Mouse (Mus musculus) neural tube, embryonic 11.5 days (tissue): ENCODE results near the gene Fuk. TPM values are rescaled to one million over a fixed set of nuclear protein-coding genes. Genes with fewer than 3 reads are reported as not detected.

Experiments
- ATAC-seq: fragments of 200-750 bp; cut with Nextera tagmentation; 2 replicates; pipeline ENCODE4 v1.8.0; 2017; ENCODE audit warnings: moderate number of reproducible peaks, mild to moderate bottlenecking, moderate TSS enrichment, moderate library complexity; ENCODE audit not compliant: insufficient read depth, low FRiP score, low TSS enrichment
- DNase-seq: peaks from one replicate; pipeline ENCODE4 v3.0.0-alpha.2; 2015; ENCODE audit warnings: low spot score
- H3K27ac ChIP-seq: fragments of 300-500 bp; sonication (generic); 2 replicates; pipeline ENCODE4 v1.5.1; 2014; ENCODE audit warnings: low read depth, mild to moderate bottlenecking, low read length
- H3K27me3 ChIP-seq: fragments of 300-500 bp; sonication (generic); 2 replicates; pipeline ENCODE4 v1.6.1; 2014; ENCODE audit warnings: mild to moderate bottlenecking, low read length, mixed read lengths; ENCODE audit not compliant: control insufficient read depth, insufficient read depth
- H3K36me3 ChIP-seq: fragments of 300-500 bp; sonication (generic); 2 replicates; pipeline ENCODE4 v1.6.1; 2014; ENCODE audit warnings: mild to moderate bottlenecking, low read length, moderate library complexity, mixed read lengths; ENCODE audit not compliant: control insufficient read depth, insufficient read depth
- H3K4me1 ChIP-seq: fragments of 300-500 bp; sonication (generic); 2 replicates; pipeline ENCODE4 v1.6.1; 2014; ENCODE audit warnings: low read length, mixed read lengths; ENCODE audit not compliant: control insufficient read depth, insufficient read depth
- H3K4me2 ChIP-seq: fragments of 300-500 bp; sonication (generic); 2 replicates; pipeline ENCODE4 v1.6.1; 2014; ENCODE audit warnings: low read depth, mild to moderate bottlenecking, moderate library complexity
- H3K4me3 ChIP-seq: fragments of 300-500 bp; sonication (generic); 2 replicates; pipeline ENCODE4 v1.5.1; 2014; ENCODE audit warnings: low read depth, low read length
- H3K9ac ChIP-seq: fragments of 300-500 bp; sonication (generic); 2 replicates; pipeline ENCODE4 v1.6.1; 2014; ENCODE audit warnings: mild to moderate bottlenecking, low read length
- H3K9me3 ChIP-seq: fragments of 300-500 bp; sonication (generic); 2 replicates; pipeline ENCODE4 v1.6.1; 2016; ENCODE audit warnings: low read length; ENCODE audit not compliant: control insufficient read depth
- WGBS: fragments of 180-500 bp; shearing (Covaris S2); extraction: QIAGEN DNeasy Blood & Tissue Kit; methylation state at CpG from one replicate; pipeline ENCODE4 v1.1.7; 2014; 5-methylcytosine and 5-hydroxymethylcytosine counted together
- polyA plus RNA-seq: library from polyadenylated mRNA; unstranded; fragments of >200 nt; fragmentation: Nextera tagmentation; extraction: Ambion mirVana; gene quantifications from 2 replicates; pipeline ENCODE4 v1.2.1, GENCODE M21; 2014

The Fuk gene
- polyA plus RNA-seq, 1 experiment from 2014 or later, result 6.4 TPM

DNA sequence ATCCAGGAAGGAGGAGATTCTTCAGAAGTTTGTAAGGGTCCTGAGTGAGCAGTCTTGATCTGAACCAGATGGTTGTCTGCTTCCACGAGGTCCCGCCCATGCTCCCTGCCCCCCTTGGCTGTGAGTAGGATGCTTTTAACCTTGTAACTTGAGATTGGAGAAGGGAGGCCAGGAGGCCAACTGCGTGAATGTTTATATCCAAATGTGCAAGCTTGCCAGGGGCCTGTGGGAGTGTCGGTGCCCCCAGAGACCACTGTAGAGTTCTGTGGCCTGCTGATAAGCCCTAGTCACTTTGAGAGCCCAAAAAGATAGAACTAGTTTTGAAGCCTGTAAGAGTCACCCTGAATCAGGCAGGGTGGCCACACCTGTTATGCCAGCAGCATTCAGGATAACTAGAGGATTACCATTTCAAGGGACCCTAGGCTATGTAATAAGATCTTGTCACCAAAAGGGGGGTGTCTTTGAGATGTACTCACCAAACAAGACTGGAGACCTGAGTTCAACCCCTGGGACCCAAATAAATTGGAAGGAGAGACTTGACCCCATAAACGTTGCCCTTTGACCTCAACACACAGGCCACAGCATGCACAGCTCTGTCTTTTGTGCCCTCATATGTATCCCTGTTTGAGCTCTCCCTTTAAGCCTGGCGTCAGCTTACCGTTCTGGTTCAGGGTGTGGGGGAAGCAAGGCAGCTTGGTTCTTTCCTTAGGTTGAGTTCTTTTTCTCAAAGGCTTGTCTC lies 19.4 kb upstream of the Fuk start:
- peak overlapping the region; percentile 29; the same call in 1 of the 2 replicates for H3K27ac ChIP-seq
- peak overlapping the region; percentile 82 for H3K4me3 ChIP-seq
- peak overlapping the region; percentile 86 for H3K4me2 ChIP-seq
- peak overlapping the region; percentile 11; the same call in 1 of the 2 replicates for H3K9ac ChIP-seq
- peaks cover 15% of the 10 kb centered on the region for H3K4me1 ChIP-seq
- 23% methylated on average over 7 of the region's 7 CpGs for WGBS
- H3K9me3 ChIP-seq, result no peaks in the 10 kb centered on the region
- ATAC-seq (no peak), DNase-seq (peak; percentile 42)
- H3K27me3 ChIP-seq, result no peaks in the 10 kb centered on the region
- no peaks in the 10 kb centered on the region for H3K36me3 ChIP-seq

DNA sequence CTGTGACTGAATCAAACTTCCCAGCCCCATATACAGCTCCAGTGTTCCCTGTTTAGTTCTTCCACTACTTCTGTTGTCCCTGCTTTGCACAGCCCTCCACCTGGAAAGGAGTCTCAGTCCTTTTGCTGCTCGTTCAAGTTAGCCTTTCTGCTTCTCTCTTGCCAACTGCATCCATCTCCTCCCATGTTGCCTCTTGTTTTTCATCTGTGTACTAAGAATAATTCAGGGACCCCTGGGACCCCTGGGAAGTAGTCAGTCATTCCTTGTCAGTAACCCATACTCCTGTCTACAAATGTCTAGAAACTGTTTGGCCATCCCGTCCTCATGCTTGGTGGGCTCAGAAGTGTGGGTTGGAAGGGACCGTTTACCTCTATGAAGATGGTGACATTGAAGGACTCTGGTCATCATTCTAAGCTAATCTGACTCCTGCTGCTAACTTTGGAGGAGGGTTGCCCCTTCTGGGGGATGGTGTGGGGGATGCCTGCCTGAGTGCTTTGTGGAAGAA lies 18.5 kb upstream of the Fuk start:
- ATAC-seq (no peak), DNase-seq (no peak)
- Histone ChIP-seq H3K36me3 (no peaks in the 10 kb centered on the region), H3K9ac (peak overlapping the region; percentile 88), H3K9me3 (no peaks in the 10 kb centered on the region), H3K4me2 (peak overlapping the region; percentile 86), H3K27me3 (no peaks in the 10 kb centered on the region), H3K4me1 (peaks cover 15% of the 10 kb centered on the region), H3K4me3 (peak overlapping the region; percentile 82), H3K27ac (no peak overlapping the region; the same call in 1 of the 2 replicates)
- WGBS, result 26% methylated on average over 3 of the region's 3 CpGs

DNA sequence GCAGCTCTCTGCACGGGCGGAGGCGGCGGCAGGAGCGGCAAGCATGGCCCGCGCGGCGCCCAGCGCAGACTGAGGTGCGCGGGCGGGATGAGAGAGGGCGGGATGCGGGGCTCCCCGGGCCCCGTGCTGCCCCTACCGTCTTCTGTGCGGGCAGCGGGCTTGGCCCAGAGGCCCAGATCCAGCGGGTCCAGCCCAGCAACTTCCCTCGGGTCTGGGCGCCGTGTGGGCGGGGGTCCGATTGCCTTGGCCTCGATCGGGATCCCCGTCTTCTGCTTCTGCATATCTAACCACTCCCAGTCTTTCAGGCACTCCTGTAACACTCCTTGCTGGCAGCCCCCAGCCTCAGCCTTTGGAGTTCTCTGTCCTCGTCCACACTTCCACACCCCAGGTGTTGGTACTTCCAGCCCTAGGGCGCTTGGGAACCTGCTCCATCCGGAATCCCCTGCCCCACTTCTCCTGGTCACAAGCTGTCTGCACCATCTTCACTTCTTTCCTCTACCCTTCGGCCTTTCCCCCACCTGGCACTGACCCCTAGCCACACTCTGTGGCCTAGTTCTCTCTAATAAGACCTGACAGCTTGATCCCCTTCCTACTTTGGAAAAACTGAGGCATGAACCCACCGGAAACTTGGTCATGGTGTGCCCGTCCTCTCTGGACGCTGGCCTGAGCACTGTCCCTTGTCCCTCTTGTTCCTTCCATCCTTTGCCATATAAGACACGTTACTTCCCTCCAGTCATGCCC lies 17.9 kb upstream of the Fuk start:
- peak; percentile 66 for ATAC-seq
- Histone ChIP-seq H3K9ac (peak overlapping the region; percentile 88), H3K4me3 (peak overlapping the region; percentile 82), H3K4me1 (peaks cover 15% of the 10 kb centered on the region), H3K27ac (peak overlapping the region; percentile 77; the same call in 1 of the 2 replicates), H3K27me3 (no peaks in the 10 kb centered on the region), H3K9me3 (no peaks in the 10 kb centered on the region), H3K36me3 (no peaks in the 10 kb centered on the region), H3K4me2 (peak overlapping the region; percentile 86)
- WGBS, result under 1% methylated on average over 33 of the region's 37 CpGs
- no peak for DNase-seq

DNA sequence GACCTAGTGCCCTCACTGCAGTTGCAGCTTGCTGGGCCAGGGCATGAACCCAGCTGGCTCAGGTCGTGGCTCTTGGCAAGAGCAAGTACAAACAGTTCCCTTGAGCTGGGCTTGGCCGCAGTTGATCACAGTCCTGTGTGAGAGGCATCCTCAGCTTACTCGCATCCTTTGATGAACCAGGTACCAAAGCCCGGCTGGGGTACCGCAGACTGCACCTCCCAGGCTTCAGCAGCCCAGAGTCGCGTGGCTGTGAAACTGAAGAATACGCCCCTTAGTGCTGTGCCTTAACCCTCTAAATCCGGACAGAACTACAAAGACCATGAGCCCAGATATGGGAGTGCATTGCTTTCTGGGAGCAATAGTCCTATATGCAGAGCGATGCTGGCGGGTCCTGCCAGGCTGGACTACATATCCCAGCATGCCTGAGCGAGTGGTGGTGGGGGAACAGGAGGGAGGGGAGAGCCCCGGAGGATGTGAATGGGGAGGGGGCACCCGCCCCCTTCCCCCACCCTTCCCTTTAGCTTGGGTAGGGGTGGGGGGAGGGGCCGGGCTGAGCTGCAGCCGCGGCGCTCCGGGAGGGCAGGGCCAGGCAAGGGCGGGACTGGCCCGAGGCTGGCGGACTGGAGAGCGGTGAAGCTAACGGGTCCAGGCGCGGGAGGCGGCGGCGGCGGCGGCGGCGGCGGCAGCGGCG lies 17.2 kb upstream of the Fuk start, which contains the start of gene St3gal2:
Gene St3gal2, plus strand, starts transcription at position 582 of the 691 bp plus-strand sequence.
- peak; percentile 94 for DNase-seq
- no peaks in the 10 kb centered on the region for H3K27me3 ChIP-seq
- under 1% methylated on average over 13 of the region's 36 CpGs for WGBS
- peak within 1 kb of the TSS; percentile 88 for H3K9ac ChIP-seq
- H3K4me3 ChIP-seq, result peak within 1 kb of the TSS; percentile 82
- peak; percentile 98 for ATAC-seq
- peak within 1 kb of the TSS; percentile 86 for H3K4me2 ChIP-seq
- no peaks in the 10 kb centered on the region for H3K9me3 ChIP-seq
- peaks cover 15% of the 10 kb centered on the region for H3K4me1 ChIP-seq
- no peaks in the 10 kb centered on the region for H3K36me3 ChIP-seq
- H3K27ac ChIP-seq, result peak within 1 kb of the TSS; percentile 80

DNA sequence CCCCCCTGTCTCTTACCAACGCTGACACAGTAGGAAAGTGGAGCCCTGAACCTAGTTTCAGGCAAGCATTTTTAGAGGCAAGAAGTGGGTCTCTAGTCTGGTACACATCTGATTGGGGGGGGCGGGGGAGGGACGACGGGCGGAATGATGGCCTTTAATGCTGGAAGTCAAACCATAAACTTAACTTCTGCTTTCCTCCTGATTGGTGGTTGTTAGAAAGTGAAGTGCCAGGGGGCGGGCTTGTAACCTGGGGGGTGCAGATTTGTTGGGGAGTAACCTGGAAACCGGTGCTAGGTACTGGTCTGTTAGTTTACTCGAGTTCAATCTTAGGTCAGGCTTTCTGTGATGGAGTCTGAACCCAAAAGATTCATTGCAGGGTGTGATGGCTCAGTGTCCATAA lies 16.2 kb upstream of the Fuk start:
- Histone ChIP-seq H3K27me3 (no peaks in the 10 kb centered on the region), H3K36me3 (no peaks in the 10 kb centered on the region), H3K9me3 (no peaks in the 10 kb centered on the region), H3K4me2 (no peak overlapping the region), H3K27ac (0 out of 2 replicates have a peak overlapping the region, but pooled peaks have one; percentile 34), H3K4me3 (no peak overlapping the region), H3K4me1 (peaks cover 15% of the 10 kb centered on the region), H3K9ac (no peak overlapping the region)
- DNase-seq (no peak), ATAC-seq (no peak)
- WGBS, result 30% methylated on average over 8 of the region's 8 CpGs

DNA sequence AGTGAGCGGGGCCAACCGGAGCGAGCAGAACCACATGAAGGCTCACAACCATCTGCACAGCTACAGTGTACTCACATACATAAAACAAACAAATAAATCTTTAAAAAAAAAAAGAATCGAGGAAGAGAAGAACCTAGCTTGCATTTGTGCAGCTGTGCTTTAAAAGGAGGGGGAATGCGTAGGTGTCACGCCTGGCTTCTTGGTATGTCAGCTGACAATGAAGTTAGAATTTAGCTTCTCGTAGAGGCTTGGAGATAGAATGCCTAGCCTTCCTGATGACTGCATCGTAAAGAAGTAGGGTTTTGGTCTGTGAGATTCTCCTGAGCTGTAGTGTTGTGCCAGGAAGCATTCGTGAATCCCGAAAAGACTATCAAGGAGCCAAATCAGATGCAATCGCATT lies 15.7 kb upstream of the Fuk start:
- ATAC-seq (no peak), DNase-seq (peak; percentile 8)
- 0 out of 2 replicates have a peak overlapping the region, but pooled peaks have one; percentile 34 for H3K27ac ChIP-seq
- no peak overlapping the region for H3K9ac ChIP-seq
- no peaks in the 10 kb centered on the region for H3K27me3 ChIP-seq
- H3K4me3 ChIP-seq, result no peak overlapping the region
- H3K4me2 ChIP-seq, result no peak overlapping the region
- H3K9me3 ChIP-seq, result no peaks in the 10 kb centered on the region
- H3K4me1 ChIP-seq, result peaks cover 15% of the 10 kb centered on the region
- WGBS, result 63% methylated on average over 11 of the region's 11 CpGs
- no peaks in the 10 kb centered on the region for H3K36me3 ChIP-seq

GRCm38 (mm10) chr8:110917415-110917814 lies 15.1 kb upstream of the Fuk start:
- DNase-seq (peak; percentile 8), ATAC-seq (no peak)
- 75% methylated on average over 2 of the region's 2 CpGs for WGBS
- Histone ChIP-seq H3K4me3 (no peak overlapping the region), H3K9me3 (no peaks in the 10 kb centered on the region), H3K27me3 (no peaks in the 10 kb centered on the region), H3K4me1 (peaks cover 15% of the 10 kb centered on the region), H3K4me2 (no peak overlapping the region), H3K36me3 (no peaks in the 10 kb centered on the region), H3K27ac (no peak overlapping the region), H3K9ac (no peak overlapping the region)
